Mouse (Mus musculus) CD4-positive, CD25-positive, alpha-beta regulatory T cell, adult 4 months (primary cell): ENCODE measurements around the gene Abce1. TPM values are rescaled to one million over a fixed set of nuclear protein-coding genes. Genes with fewer than 3 reads are reported as not detected.
"Not testable (repeated sequence)": the region's sequence is repeated elsewhere in the genome, so short reads cannot be mapped to it uniquely, and the experiment has no call there.

Experiments
- ATAC-seq: one replicate; pipeline ENCODE4 v1.8.0; 2017
- polyA plus RNA-seq, 2 experiments: library from polyadenylated mRNA; unstranded; fragments of 100-300 nt; shearing (Covaris generic); gene quantifications; one replicate each; pipeline ENCODE4 v1.2.1; 2017

The Abce1 gene
- polyA plus RNA-seq, result 10 to 100 TPM; 68.6 to 83.1 TPM

DNA sequence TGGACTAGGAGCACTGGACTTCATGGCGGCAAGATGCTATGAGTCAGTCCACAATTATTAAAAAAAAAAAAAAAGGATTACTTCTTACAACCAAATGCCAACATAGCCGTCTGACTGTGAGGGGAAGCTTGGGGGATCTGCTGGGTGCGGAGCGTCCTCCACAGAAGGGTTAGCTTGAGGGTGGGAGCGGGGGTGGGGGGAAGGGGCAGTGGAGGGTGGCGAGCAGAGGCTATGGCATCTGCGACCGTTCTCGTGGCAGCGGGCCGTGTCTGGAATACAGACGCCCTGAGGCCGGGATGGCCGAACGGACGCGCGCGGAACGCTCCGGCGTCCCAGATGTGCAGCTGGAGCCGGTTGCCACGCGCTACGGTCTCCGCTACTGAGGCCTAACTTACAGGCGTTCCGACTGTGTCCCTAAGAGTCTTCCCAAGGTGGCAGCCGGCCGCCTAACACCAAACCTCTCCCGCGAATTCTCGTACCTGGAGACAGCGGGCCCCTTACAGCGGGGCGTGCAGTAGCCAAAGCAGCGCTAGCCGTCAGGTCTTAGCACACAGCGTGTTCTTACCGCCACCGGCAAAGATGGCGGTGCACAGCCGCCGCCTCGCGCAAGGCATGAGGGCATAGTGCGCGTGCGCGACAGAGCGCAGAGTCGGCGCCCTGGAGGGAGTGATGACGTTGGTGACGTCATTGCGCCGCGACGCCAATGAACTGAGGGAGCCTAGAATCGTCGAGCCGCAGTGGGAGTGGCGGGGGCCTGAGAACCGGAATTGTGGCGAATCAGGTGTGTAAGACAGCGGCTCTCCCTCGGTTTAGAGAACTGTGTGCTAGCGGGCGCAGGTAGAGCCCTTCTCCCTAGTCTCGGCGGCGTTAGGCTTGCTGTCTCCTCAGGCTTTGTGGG is at the start of gene Abce1, which contains the start of gene Anapc10:
TSS of gene Abce1 (minus strand) at position 677 of the 898 bp plus-strand sequence.
TSS of gene Anapc10 (plus strand) at position 757 of the 898 bp plus-strand sequence.
- peak; percentile 97 for ATAC-seq

DNA sequence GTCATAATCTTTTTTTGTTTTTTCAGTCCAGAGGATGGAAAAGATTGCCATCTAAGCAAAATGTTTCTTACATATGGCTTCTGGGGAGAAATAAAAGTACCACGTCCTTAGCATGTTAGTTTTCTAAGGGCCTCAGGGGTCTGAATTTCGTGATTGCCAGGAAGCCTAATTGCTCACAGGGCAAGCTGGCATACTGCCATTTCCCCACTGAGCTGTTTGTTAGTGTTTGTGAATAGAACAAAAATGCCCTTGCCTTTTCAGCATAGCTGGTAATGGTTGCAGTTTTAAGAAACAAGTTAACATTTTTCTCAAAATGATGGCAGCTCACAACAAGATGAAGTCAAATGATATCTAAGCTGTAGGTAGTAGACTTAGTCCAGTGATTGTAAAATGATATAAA is 38.8 kb upstream of the Abce1 start:
- no peak for ATAC-seq

DNA sequence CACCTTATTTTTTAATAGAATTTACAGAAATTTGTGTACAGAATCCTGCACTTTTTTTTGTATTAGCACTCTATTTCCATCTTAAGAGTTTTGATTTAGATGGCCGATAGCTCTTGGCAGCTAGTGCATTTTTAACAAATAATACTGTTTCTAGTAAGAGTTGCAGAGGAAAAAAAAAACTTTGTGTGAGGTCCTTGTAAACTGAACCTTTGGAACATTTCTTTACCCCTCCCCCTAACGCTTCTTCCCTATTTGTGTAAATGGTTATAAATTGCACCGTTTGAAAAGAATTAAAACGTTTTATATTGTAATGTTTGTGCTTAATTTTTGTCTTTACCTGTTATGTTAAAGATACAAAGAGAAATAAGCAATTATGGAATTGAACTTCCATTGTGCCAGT is 37.1 kb upstream of the Abce1 start:
- ATAC-seq, result no peak

DNA sequence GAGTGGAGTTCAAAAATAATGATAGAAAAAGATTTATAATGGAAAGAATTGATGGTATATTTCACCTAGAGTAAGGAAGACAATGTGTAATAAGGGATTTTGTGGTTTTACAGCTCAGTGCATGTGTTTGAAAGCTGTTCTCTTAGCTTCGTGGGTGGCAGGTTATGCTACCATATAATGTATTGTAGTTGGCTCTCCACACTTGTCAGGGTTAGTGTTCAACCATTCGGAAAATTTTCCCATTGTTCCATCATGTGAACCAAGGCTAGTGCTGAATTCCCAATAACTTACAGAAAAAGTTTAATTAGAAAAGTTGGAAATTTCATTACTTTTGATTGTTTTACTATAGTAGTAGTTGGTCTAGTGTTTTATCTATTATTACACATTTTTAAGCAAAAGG is 36.6 kb upstream of the Abce1 start:
- ATAC-seq, result no peak

DNA sequence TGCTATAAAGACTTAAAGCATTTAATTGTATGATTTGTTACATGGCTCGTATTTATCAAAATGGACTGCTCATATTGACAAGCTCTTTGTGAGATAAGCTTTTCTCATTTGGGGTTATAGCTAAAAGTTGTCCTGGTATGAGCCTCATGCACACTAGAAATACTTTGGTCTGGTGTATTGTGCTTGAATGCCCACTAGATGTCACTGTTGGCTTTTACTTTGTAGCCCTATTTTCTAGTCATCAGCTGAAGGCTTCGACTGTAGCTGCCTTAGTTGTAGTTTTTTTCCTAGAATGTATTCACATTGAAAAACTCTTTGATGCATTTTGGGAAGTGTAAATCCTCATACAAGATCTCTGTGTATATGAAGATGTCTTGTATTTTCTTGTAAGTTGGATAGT is 22.8 kb upstream of the Abce1 start:
- ATAC-seq, result peak; percentile 80

DNA sequence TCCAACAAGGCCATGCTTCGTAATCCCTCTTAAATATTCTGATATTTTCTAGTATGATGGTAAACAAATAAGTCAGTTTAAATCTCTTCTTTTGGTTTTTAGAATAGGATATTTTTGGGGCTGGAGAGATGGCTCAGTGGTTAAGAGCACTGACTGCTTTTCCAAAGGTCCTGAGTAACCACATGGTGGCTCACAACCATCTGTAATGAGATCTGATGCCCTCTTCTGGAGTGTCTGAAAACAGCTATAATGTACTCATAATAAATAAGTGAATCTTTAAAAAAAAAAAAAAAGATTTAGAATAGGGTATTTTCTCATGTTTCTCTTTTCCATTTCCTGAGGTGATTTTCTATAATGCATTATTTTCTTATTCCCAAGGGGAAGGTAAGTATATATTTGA is 16.4 kb upstream of the Abce1 start:
- no peak for ATAC-seq

DNA sequence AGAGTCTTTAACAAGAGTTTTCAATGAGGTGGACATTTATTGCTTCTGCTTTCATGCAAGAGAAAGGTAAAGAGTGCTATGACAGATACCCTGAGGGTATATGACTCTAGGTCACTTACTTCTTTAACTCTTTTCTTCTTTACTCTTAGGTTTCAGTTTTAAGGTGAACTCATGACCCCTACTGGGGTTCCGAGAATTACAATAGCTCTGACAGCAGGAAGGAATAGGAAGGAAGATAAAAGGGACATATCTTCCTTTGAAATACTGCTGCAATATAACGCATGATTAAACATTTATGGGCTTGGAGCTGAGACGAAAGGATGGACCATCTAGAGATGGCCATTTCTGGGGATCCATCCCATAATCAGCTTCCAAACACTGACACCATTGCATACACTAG is 13.0 kb upstream of the Abce1 start:
- peak; percentile 51 for ATAC-seq

DNA sequence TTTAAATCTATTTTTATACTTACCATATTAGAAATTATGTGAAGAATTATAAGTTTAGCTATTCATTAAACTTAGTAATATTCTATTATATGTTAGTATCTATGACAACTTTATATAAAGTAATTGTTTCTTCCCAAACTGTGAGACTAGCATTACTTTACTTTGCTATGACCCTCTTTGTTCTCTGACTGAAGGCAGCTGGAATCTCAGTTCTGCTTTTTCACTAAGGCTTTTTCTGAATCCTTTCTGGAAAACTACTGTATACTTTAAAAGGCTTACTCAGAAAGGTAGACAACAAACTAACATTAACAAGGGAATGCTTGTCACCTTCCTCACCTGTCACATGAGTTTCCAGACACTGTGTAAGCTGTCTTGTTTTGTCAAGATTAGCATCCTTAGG is 11.8 kb upstream of the Abce1 start:
- ATAC-seq, result no peak

DNA sequence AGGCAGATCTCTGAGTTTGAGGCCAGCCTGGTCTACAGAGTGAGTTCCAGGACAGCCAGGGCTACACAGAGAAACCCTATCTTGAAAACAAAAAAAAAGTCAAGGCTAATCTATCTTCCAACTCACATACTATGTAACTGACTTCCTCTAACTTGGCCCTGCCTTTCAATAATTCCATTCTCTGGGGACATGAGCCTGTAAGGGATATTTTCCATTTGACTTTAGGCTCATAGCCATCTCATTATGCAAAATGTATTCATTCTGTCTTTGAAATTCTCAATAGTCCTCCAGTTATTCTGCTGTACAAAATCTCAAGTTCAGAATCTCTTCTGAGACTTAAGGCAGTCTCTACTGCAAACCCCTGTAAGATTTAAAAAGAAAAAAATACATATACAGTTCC is 10.0 kb upstream of the Abce1 start:
- ATAC-seq, result no peak

DNA sequence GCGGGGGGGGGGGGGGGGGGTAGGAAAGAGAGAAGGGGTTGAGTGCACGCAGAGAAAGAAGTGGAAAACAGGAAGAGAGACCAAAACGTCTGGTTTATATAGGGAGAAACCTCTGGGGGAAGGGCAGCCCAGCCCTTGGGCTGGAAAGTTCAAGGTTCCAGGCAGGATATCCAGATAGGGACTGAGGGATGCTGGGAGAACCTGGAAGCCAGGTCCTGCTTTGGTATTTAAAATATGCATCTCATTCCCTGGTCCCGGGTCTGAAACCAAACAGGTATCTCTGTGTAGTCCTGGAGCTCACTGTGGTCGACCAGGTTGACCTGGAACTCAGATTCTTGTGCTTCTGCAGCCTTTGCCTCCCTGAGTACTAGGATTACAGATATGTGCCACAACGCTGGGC is 1.1 kb upstream of the Abce1 start:
- ATAC-seq, result no peak

DNA sequence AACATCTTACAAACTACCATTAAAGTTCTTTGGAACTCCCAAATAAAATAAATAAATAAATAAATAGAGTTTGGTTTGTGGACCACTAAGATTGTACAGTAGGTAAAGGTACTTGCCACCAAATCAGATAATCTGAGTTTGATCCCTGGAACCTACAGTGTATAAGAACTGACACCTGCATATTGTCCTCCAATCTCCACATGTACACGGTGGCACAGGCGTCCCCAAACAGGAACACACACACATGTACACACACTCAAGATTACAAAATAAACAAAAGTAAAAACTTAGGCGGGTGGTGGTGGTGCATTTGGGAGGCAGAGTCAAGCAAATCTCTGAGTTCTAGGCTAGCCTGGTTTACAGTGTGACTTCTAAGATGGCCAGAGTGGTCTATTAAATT is 4.9 kb downstream of the Abce1 start:
- no peak for ATAC-seq

DNA sequence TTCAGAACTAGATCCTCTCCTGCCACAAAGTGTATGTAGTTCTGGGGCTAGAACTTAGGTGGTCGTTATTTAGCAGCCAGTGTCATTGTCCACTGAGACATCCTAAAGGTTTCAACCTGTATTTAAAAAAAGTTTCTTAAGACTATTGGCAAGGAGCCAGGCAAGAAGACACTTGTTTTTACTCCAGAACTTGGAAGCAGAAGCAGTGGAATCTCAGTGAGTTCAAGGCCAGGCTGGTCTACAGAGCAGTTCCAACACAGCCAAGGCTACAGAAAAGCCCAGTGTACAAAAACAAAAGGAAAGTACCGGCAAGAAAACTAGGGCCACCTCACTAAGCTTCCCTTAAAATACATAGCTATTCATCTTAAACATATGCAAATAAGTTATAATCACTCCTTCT is 19.0 kb downstream of the Abce1 start:
- no peak for ATAC-seq

DNA sequence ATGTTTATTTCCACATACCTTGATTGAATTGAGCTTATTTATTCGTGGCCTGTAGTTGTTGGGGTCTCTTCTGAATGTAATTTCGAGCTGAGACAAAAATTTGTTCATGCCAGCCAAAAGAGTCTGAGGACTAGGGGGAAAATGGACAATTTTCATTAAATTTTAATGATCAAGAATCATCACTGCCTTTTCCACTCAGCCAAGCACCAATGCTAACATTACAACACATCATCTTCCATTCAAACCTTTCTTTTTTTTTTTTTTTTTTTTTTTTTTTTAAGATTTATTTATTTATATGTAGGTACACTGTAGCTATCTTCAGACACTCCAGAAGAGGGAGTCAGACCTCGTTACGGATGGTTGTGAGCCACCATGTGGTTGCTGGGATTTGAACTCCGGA is 25.6 kb downstream of the Abce1 start:
- not testable (repeated sequence) for ATAC-seq

DNA sequence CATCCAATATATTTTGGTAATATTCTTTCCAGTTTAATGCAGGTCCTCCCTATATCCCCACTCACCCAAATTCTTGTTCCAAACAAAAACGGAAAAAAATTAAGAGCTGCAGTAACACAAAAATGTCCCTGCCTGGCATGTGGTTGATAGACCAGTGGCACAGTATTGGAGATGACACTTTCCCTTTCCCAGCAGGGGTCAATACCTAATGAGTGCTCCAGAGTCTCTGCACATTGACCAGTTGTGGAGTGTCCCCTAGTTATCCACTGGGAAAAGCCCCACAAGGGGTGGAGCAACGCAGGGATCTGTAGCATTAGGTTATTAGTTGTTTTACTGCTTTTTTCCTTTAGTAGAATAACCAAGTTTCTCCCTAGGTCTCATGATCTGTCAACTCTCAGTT is 30.6 kb downstream of the Abce1 start:
- no peak for ATAC-seq

DNA sequence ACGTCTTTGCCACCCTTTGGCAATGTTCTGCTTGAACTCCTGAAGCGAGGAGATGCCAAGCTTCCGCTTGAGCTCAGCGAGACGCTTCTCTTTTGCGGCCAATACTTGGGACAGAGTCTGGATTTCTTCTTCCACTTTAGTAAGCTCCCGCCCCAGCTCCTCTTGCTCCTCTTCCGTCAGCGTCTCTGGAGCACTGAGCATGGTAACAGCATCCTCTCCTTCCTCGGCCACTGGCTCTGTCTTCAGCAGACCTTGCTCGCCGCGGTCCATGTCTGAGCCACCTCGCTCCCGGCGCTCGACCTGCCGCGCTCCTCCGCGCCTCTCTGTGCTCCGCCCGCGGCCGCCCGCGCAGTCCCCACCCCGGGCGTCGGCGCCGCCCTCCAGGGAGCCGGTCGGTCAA is 31.0 kb downstream of the Abce1 start:
- peak; percentile 42 for ATAC-seq

DNA sequence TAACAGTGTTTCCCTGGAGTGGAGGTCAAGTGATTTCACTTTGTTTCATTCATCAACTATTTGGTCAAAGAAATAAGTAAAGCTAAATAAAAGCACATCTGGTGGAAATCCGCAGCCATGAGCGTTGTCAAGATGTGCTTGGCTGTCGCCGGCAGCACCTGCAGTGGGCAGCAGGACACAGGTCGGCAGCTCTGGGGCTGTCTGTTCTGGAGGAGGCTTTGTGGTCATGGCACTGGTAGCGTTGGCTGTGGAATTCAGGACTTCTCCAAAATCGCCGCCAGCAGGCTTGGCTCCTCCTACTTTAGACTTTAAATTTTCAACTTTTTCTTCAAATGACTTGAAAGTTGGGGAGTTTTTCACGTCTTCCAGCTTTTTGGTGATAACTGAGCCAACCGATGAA is 31.5 kb downstream of the Abce1 start:
- ATAC-seq, result not testable (repeated sequence)

DNA sequence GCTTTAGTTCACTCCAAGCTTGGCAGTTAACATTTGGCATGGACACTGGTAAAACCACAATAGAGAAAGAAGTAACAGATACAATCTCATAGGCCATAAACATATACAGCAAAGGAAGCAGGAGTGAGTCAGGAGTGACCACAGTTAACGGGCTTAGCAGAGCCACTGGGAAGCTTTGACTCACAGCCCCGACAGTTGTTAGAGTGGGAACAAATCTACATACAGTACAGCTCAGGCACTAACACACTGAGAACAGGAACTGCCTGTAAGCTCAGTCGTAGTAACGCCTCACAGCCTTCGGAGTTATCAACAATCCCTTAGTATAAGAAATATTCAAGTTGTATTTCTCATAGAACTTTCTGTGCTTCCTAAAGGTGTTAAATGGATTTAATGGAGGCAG is 32.5 kb downstream of the Abce1 start:
- no peak for ATAC-seq

DNA sequence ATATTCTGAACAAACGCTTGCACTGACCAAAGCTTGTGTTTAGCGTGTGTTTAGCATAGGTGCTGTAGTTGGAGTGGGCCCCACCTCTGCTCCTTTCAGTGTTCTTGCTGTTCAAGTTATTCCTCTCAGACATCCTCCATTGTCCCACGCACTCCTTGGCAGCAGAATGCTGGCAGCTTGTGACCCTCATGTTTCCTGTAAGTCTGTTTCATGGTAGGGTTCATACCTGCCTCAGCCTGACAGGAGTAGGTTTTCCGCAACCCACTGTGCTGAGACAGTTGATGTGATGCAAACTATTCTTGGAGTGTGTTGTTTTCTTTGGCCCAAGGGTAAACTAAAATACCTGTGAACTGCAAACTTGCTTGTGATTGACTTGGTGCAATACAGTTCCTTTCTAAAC is 35.1 kb downstream of the Abce1 start:
- no peak for ATAC-seq

DNA sequence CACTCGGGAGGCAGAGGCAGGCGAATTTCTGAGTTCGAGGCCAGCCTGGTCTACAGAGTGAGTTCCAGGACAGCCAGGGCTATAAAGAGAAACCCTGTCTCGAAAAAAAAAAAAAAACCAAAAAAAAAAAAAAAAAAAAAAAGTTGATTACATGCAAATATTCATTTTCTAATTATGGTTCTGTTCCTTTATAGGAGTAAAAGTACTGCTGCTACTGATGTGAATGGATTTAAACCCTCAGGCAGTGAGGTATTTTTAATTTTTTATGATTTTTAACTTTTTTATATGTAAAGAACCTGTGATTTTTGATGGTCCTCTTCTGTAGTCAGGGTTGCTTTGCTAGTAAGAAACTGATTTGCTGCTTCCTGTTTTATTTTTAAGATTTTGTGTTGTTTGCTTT is 52.8 kb downstream of the Abce1 start:
- not testable (repeated sequence) for ATAC-seq

DNA sequence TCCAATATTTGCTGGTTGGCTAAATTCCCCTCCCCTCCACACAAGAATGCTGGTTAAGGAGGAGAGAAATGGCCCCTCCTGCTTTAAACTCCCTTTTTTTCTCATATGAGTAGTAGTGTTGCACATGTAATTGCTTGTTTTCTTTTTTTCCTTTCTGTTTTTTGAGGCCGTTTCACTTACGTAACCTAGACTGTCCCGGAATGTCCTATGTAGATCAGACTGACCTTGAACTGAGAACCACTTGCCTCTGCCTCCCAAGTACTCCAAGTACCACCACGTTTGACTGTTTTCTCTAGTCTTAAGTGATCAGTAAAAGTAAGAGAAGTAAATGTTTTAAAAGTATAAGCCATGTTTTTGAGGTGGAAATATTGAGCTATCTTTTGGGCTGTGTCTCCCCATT is 57.8 kb downstream of the Abce1 start:
- ATAC-seq, result no peak

DNA sequence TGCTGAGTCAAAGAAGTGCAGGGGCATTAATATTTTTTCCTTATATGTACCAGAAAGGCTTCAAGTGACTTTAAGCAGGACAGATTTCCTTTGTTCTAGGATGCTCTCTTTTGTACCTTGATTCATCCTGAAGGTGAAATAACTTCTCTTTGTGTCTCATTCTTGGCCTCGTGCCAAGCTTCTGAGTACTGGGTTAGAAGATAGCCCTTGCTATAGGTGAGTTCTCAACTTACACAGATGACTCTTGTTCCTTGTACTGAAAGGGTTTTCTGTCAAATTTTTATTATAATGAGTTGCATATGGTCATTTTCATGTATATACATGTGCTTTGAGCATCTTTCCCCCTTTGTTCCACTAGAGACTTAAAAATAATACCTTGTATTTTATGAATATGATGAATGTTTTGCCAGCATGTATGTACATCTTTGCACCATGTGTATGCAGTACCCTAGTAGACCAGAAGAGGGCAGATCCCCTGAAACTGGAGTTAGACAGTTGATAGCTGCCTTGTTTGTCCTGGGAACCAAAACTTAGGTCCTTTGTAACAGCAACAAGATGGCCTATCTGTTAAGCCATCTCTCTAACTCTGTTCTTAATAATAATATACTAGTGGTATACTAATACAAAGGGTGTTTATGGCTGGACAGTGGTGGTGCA is 61.3 kb downstream of the Abce1 start:
- peak; percentile 70 for ATAC-seq

DNA sequence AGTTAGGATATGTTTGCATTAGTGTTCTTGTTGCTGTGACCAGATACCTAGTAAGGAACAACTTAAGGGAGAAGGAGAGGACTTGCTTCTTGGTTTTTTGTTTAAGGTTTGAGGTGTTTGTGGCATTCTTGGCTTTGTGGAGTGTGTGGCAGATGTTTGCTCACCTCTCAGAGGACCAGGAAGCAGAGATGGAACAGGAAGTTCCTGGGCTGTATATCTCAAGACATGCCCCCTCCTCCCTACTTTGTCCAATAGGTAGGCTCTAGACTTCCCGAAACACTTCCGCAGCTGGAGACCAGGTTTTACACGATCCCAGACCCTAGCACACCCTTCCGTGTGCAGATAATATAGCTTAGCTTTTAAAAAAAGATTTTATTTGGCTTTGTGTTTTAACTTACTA is 62.0 kb downstream of the Abce1 start:
- no peak for ATAC-seq

DNA sequence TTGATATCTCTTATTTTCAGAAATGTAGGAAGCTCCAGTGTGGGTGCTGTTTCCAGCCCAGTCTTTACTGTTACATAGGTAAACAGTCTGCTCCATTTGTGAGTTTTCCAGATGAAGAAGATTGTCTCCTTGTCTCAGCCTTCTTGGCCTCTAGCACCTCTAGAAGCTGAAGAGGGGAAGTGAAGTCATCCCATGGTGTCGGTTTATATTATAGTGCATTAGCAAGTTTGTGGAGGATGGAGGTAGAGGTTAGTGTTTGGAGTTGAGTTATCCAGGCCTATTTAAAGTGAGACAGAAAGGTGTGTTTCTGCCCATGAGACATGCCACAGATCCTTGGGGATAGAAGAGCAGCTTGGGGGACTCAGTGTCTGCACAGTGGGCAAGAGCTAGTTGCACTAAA is 70.4 kb downstream of the Abce1 start:
- no peak for ATAC-seq
